Mouse (Mus musculus) G1E (cell line): ENCODE data around the gene Hist1h2bp.

Experiments used
- CTCF ChIP-seq: IDR thresholded peaks from 2 replicates; pipeline ENCODE4 v1.5.1; 2012; ENCODE audit warnings: low read depth, low read length, inconsistent platforms, mixed read lengths
- GATA1 ChIP-seq: IDR thresholded peaks from 2 replicates; pipeline ENCODE4 v1.6.1; 2012; ENCODE audit warnings: borderline replicate concordance, low read length, inconsistent platforms, mixed read lengths

- no peak for TF ChIP-seq CTCF
- no peak for TF ChIP-seq GATA1
Observed at GRCm38 (mm10) chr13:21783255-21783617, 4.0 kb upstream of the Hist1h2bp start, which contains the start of gene Hist1h3i.
